Mouse (Mus musculus) bone marrow macrophage, adult 2 months (primary cell): ENCODE data around the gene Wdr95. TPM values are rescaled to one million over a fixed set of nuclear protein-coding genes. Genes with fewer than 3 reads are reported as not detected.

Source experiments
- H3K27ac ChIP-seq: 2 replicates; pipeline ENCODE4 v1.5.1; 2012; ENCODE audit warnings: low read depth, low read length; ENCODE audit not compliant: insufficient read depth
- H3K4me1 ChIP-seq: 2 replicates; pipeline ENCODE4 v1.6.1; 2012; ENCODE audit warnings: low read length; ENCODE audit not compliant: control insufficient read depth, insufficient read depth
- H3K4me3 ChIP-seq: 2 replicates; pipeline ENCODE4 v1.5.1; 2012; ENCODE audit warnings: mild to moderate bottlenecking, low read length, moderate library complexity; ENCODE audit not compliant: insufficient read depth
- CTCF ChIP-seq: IDR thresholded peaks from 2 replicates; pipeline ENCODE4 v1.5.1; 2012; ENCODE audit warnings: low read depth, mild to moderate bottlenecking, low read length, moderate library complexity
- POLR2A ChIP-seq: IDR thresholded peaks from 2 replicates; pipeline ENCODE4 v1.6.1; 2012; ENCODE audit warnings: mild to moderate bottlenecking, low read depth, low read length, borderline replicate concordance
- polyA plus RNA-seq: library from polyadenylated mRNA; stranded (reverse); fragments of >200 nt; gene quantifications from 2 replicates; pipeline ENCODE4 v1.2.4, GENCODE M21; 2012; ENCODE audit not compliant: missing spikeins, insufficient read depth, insufficient read length

The Wdr95 gene
- polyA plus RNA-seq, 1 experiment: not detected

GRCm38 (mm10) chr5:149588814-149589534 lies 60.5 kb downstream of the Wdr95 start:
- no peak overlapping the region for H3K4me3 ChIP-seq
- TF ChIP-seq CTCF (no peak), POLR2A (no peak)
- no peak overlapping the region for H3K27ac ChIP-seq
- H3K4me1 ChIP-seq: peaks cover 13% of the 10 kb centered on the region

- peaks cover 13% of the 10 kb centered on the region for H3K4me1 ChIP-seq
- no peak overlapping the region for H3K27ac ChIP-seq
- TF ChIP-seq POLR2A (no peak), CTCF (no peak)
- no peak overlapping the region for H3K4me3 ChIP-seq
Observed at GRCm38 (mm10) chr5:149589932-149590331, 61.5 kb downstream of the Wdr95 start.

GRCm38 (mm10) chr5:149594215-149594614 lies 65.7 kb downstream of the Wdr95 start:
- TF ChIP-seq POLR2A (no peak), CTCF (no peak)
- H3K4me1 ChIP-seq: no peaks in the 10 kb centered on the region
- no peak overlapping the region for H3K27ac ChIP-seq
- no peak overlapping the region for H3K4me3 ChIP-seq

DNA sequence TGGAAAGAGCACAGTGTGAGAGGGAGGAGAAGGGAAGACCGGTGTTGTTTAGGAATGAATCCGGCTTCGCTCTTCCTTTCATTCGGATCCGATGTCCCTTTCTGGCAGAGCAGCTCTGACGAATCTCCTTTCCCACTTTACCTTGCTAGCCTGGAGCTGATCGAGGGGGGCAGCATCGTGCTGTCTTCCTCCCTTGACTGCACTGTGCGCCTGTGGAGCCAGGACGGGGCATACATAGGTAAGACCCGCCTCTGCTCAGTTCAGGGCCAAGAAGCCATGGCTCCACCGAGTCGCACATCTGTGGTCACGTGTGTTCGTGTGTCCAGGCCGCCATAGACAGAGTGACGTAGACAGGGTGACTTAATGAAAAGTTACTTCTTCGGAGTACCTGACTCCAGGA lies 68.9 kb downstream of the Wdr95 start:
- no peaks in the 10 kb centered on the region for H3K4me1 ChIP-seq
- no peak overlapping the region for H3K27ac ChIP-seq
- H3K4me3 ChIP-seq: no peak overlapping the region
- no peak for TF ChIP-seq CTCF
- no peak for TF ChIP-seq POLR2A

- no peaks in the 10 kb centered on the region for H3K4me1 ChIP-seq
- no peak overlapping the region for H3K4me3 ChIP-seq
- H3K27ac ChIP-seq: no peak overlapping the region
- no peak for TF ChIP-seq CTCF
- no peak for TF ChIP-seq POLR2A
Observed at GRCm38 (mm10) chr5:149601996-149602395, 73.5 kb downstream of the Wdr95 start.

DNA sequence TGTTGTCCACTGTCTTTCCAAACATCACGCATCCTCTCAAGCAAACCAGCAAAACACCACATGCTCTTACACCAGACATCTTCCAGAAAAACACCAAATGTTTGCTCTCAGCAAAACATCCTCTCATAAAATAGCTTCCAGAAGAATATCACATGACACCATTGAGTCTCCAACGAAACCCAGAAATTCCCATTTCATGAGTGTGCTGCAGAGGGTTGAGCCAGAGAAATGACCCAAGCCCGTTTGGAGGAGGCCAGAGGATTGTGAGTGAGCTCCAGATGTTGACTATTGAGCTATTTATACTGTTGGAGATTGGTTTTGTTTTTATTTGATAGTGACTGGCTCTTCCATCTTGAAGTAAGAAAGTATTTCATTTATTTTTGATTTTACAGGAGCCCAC lies 74.8 kb downstream of the Wdr95 start:
- TF ChIP-seq CTCF (no peak), POLR2A (no peak)
- Histone ChIP-seq H3K4me1 (no peaks in the 10 kb centered on the region), H3K4me3 (no peak overlapping the region), H3K27ac (no peak overlapping the region)

GRCm38 (mm10) chr5:149607083-149607720 lies 78.7 kb downstream of the Wdr95 start:
- no peaks in the 10 kb centered on the region for H3K4me1 ChIP-seq
- TF ChIP-seq POLR2A (no peak), CTCF (no peak)
- H3K4me3 ChIP-seq: no peak overlapping the region
- no peak overlapping the region for H3K27ac ChIP-seq

GRCm38 (mm10) chr5:149611476-149612164 lies 83.1 kb downstream of the Wdr95 start:
- no peak overlapping the region for H3K4me3 ChIP-seq
- no peaks in the 10 kb centered on the region; the same call in 1 of the 2 replicates for H3K4me1 ChIP-seq
- TF ChIP-seq POLR2A: no peak
- no peak overlapping the region for H3K27ac ChIP-seq

GRCm38 (mm10) chr5:149612165-149612518 lies 83.7 kb downstream of the Wdr95 start:
- H3K4me3 ChIP-seq: no peak overlapping the region
- H3K4me1 ChIP-seq: no peaks in the 10 kb centered on the region; the same call in 1 of the 2 replicates
- H3K27ac ChIP-seq: no peak overlapping the region
- TF ChIP-seq CTCF: no peak
- no peak for TF ChIP-seq POLR2A

- no peak overlapping the region for H3K4me3 ChIP-seq
- H3K4me1 ChIP-seq: peaks cover 5% of the 10 kb centered on the region; the same call in 1 of the 2 replicates
- TF ChIP-seq CTCF (no peak), POLR2A (no peak)
- H3K27ac ChIP-seq: no peak overlapping the region
Observed at GRCm38 (mm10) chr5:149612740-149613139, 84.3 kb downstream of the Wdr95 start.
